Mouse (Mus musculus) C2C12 (cell line): Measurements from ENCODE around the gene Prkra.

Source experiments
- CEBPB ChIP-seq: IDR thresholded peaks from one replicate; pipeline ENCODE4 v1.6.1; 2011; ENCODE audit warnings: low read depth, mild to moderate bottlenecking, control low read depth, moderate library complexity
- CTCF ChIP-seq: IDR thresholded peaks from one replicate; pipeline ENCODE4 v1.5.1; 2011; ENCODE audit not compliant: control insufficient read depth, insufficient read depth, insufficient read length
- MAX ChIP-seq: IDR thresholded peaks from one replicate; pipeline ENCODE4 v1.6.1; 2011; ENCODE audit warnings: mild to moderate bottlenecking, control low read depth
- MYOD1 ChIP-seq: IDR thresholded peaks from one replicate; pipeline ENCODE4 v1.6.1; 2011; ENCODE audit warnings: low read depth; ENCODE audit not compliant: control insufficient read depth, insufficient read length
- USF1 ChIP-seq: IDR thresholded peaks from one replicate; pipeline ENCODE4 v1.6.1; 2011; ENCODE audit warnings: low read depth, mild to moderate bottlenecking, control low read depth, moderate library complexity

DNA sequence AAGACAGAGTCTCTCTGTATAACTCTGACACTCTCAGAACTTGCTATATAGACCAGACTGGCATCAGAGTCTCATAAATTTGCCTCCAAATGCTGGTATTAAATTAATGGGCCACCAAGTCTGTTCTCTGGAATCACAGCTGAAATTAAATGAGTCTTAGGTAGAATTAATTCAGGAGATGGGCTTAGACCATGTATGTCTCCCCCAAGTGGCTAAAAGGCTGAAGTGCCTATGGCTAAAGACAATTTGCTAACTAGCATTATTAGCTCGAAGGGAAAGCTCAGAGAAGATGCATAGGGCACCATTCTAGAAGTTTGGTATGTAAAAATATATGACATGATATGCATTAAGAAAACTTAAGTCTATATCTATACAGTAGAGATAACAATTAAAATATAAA is 29.7 kb downstream of the Prkra start:
- TF ChIP-seq CTCF = no peak
- TF ChIP-seq MAX = no peak
- TF ChIP-seq CEBPB = no peak
- no peak for TF ChIP-seq MYOD1
- TF ChIP-seq USF1 = no peak
